Mouse (Mus musculus) limb, embryonic 12.5 days (tissue): ENCODE results near the gene Taar7f. TPM values are rescaled to one million over a fixed set of nuclear protein-coding genes. Genes with fewer than 3 reads are reported as not detected.
"Not testable (repeated sequence)": the region's sequence is repeated elsewhere in the genome, so short reads cannot be mapped to it uniquely, and the experiment has no call there.

ENCODE experiments used
- ATAC-seq: fragments of 200-750 bp; cut with Nextera tagmentation; 2 replicates; pipeline ENCODE4 v1.8.0; 2017; ENCODE audit warnings: low read depth, moderate TSS enrichment; ENCODE audit not compliant: insufficient number of reproducible peaks, insufficient read depth, low FRiP score, low TSS enrichment
- H3K27ac ChIP-seq: fragments of 300-500 bp; sonication (generic); 2 replicates; pipeline ENCODE4 v1.5.1; 2016; ENCODE audit warnings: mild to moderate bottlenecking, moderate library complexity
- H3K27me3 ChIP-seq: fragments of 300-500 bp; sonication (generic); 2 replicates; pipeline ENCODE4 v1.6.1; 2016; ENCODE audit warnings: mild to moderate bottlenecking, moderate library complexity
- H3K36me3 ChIP-seq: fragments of 300-500 bp; sonication (generic); 2 replicates; pipeline ENCODE4 v1.6.1; 2016; ENCODE audit warnings: mild to moderate bottlenecking, moderate library complexity
- H3K4me1 ChIP-seq: fragments of 300-500 bp; sonication (generic); replicated peaks from 2 replicates; pipeline ENCODE4 v1.6.1; 2016
- H3K4me2 ChIP-seq: fragments of 300-500 bp; sonication (generic); 2 replicates; pipeline ENCODE4 v1.6.1; 2016; ENCODE audit warnings: mild to moderate bottlenecking, moderate library complexity
- H3K4me3 ChIP-seq: fragments of 300-500 bp; sonication (generic); replicated peaks from 2 replicates; pipeline ENCODE4 v1.5.1; 2016; ENCODE audit warnings: mild to moderate bottlenecking
- H3K9ac ChIP-seq: fragments of 300-500 bp; sonication (generic); replicated peaks from 2 replicates; pipeline ENCODE4 v1.6.1; 2016; ENCODE audit warnings: mild to moderate bottlenecking, moderate library complexity
- H3K9me3 ChIP-seq: fragments of 300-500 bp; sonication (generic); 2 replicates; pipeline ENCODE4 v1.6.1; 2016; ENCODE audit warnings: mild to moderate bottlenecking, moderate library complexity
- WGBS: fragments of 180-500 bp; shearing (Covaris S2); methylation state at CpG from one replicate; pipeline ENCODE4 v1.1.7; 2016; 5-methylcytosine and 5-hydroxymethylcytosine counted together
- polyA plus RNA-seq: library from polyadenylated mRNA; unstranded; fragments of >200 nt; fragmentation: Nextera tagmentation; extraction: Ambion mirVana; gene quantifications from 2 replicates; pipeline ENCODE4 v1.2.1, GENCODE M21; 2016

The Taar7f gene
- not detected in 2 replicates for polyA plus RNA-seq

GRCm38 (mm10) chr10:24049210-24049609, at the start of gene Taar7f:
Taar7f (plus strand) TSS chr10:24049510.
- H3K4me3 ChIP-seq, result no peak within 1 kb of the TSS
- no peaks in the 10 kb centered on the region for H3K9me3 ChIP-seq
- H3K9ac ChIP-seq, result no peak within 1 kb of the TSS
- ATAC-seq, result no peak
- H3K4me2 ChIP-seq, result no peak within 1 kb of the TSS
- no peaks in the 10 kb centered on the region for H3K4me1 ChIP-seq
- no peaks in the 10 kb centered on the region for H3K27me3 ChIP-seq
- H3K36me3 ChIP-seq, result no peaks in the 10 kb centered on the region
- no peak within 1 kb of the TSS for H3K27ac ChIP-seq

DNA sequence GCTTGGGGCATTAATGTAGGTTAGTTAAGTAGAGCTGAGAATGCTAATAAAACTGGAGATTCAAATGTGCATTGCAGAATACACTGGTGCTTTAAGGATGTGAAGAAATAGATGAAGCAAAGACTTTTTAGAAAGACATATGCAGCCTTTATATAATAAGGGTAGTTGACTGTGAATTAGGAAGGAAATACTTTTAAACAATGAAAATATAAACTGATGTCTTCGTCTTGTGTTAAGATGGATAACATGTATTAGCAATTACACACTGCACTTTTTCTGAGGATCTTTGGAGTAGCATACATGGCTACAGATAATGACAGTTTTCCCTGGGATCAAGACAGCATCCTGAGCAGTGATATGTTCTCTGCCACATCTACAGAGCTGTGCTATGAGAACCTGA, 49.7 kb upstream of the Taar7f start, which contains the start of gene Taar7b:
TSS of gene Taar7b (plus strand) at position 301 of the 400 bp plus-strand sequence.
- H3K4me2 ChIP-seq, result no peak within 1 kb of the TSS
- no peak within 1 kb of the TSS for H3K4me3 ChIP-seq
- H3K27me3 ChIP-seq, result no peaks in the 10 kb centered on the region
- no peaks in the 10 kb centered on the region for H3K36me3 ChIP-seq
- H3K27ac ChIP-seq, result no peak within 1 kb of the TSS
- no peak for ATAC-seq
- 94% methylated on average over 1 of the region's 1 CpGs for WGBS
- H3K9me3 ChIP-seq, result no peaks in the 10 kb centered on the region
- no peak within 1 kb of the TSS for H3K9ac ChIP-seq
- H3K4me1 ChIP-seq, result no peaks in the 10 kb centered on the region

DNA sequence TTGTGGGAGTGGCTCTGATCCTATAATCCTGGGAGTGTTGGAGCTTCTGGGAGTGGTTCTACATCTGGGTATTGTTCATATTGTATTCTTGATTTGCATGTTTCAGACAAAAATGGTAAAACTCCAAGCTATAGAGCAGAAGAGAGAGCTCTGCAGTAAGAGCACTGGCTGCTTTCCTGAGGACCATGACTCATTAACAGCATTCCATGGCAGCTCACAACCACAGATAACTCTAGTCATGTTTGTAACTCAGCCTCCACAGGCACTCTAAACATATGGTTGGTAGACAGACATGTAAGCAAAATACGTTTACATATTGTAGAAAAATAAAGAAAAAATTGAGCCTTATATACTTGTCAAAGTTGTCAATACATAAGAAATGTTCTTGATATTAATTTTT, 42.9 kb upstream of the Taar7f start:
- H3K27ac ChIP-seq, result no peak overlapping the region
- no peaks in the 10 kb centered on the region for H3K27me3 ChIP-seq
- ATAC-seq, result no peak
- no peak overlapping the region for H3K9ac ChIP-seq
- no peak overlapping the region for H3K4me2 ChIP-seq
- no peaks in the 10 kb centered on the region for H3K9me3 ChIP-seq
- no peak overlapping the region for H3K4me3 ChIP-seq
- 84% methylated on average over 1 of the region's 1 CpGs for WGBS
- H3K36me3 ChIP-seq, result no peaks in the 10 kb centered on the region
- H3K4me1 ChIP-seq, result no peaks in the 10 kb centered on the region

GRCm38 (mm10) chr10:24007034-24007433, 42.3 kb upstream of the Taar7f start:
- H3K9me3 ChIP-seq, result no peaks in the 10 kb centered on the region
- H3K4me3 ChIP-seq, result no peak overlapping the region
- no peaks in the 10 kb centered on the region for H3K36me3 ChIP-seq
- no peak overlapping the region for H3K9ac ChIP-seq
- no peaks in the 10 kb centered on the region for H3K4me1 ChIP-seq
- no peak overlapping the region for H3K4me2 ChIP-seq
- H3K27ac ChIP-seq, result no peak overlapping the region
- no peak for ATAC-seq
- no peaks in the 10 kb centered on the region for H3K27me3 ChIP-seq
- WGBS, result 67% methylated on average over 2 of the region's 2 CpGs

DNA sequence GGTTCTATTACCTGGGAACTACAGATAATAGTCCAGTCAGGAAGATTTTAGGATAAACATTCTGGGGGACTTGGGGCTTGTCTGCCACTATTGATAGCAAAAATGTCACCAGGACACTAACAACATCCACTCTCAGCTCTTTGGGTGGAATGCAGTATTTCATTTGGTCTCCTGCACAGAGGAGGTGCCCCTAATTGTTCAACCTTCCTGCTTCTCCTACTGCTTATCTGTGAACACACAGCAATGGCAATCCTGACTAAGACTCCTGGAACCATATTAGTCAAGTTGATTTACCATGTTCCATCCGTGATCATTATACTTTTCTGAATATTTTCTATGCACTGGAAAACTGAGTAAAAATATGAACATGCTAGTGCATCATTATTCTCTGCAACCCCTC, 41.2 kb upstream of the Taar7f start:
- Histone ChIP-seq H3K4me1 (no peaks in the 10 kb centered on the region), H3K9me3 (no peaks in the 10 kb centered on the region), H3K9ac (no peak overlapping the region), H3K4me2 (no peak overlapping the region), H3K4me3 (no peak overlapping the region), H3K36me3 (no peaks in the 10 kb centered on the region), H3K27ac (no peak overlapping the region), H3K27me3 (no peaks in the 10 kb centered on the region)
- WGBS, result 84% methylated on average over 1 of the region's 1 CpGs
- ATAC-seq, result no peak

GRCm38 (mm10) chr10:24026922-24027321, 22.4 kb upstream of the Taar7f start, which contains the start of gene Taar7d:
Taar7d (plus strand) TSS chr10:24027222.
- H3K27ac ChIP-seq, result no peak within 1 kb of the TSS
- no peak for ATAC-seq
- no peaks in the 10 kb centered on the region for H3K36me3 ChIP-seq
- no peak within 1 kb of the TSS for H3K4me3 ChIP-seq
- H3K9ac ChIP-seq, result no peak within 1 kb of the TSS
- no peak within 1 kb of the TSS for H3K4me2 ChIP-seq
- no peaks in the 10 kb centered on the region for H3K4me1 ChIP-seq
- no peaks in the 10 kb centered on the region for H3K9me3 ChIP-seq
- H3K27me3 ChIP-seq, result no peaks in the 10 kb centered on the region

- H3K4me2 ChIP-seq, result no peak overlapping the region
- H3K4me3 ChIP-seq, result no peak overlapping the region
- ATAC-seq, result no peak
Observed at GRCm38 (mm10) chr10:24031347-24031746, 18.0 kb upstream of the Taar7f start.

GRCm38 (mm10) chr10:24037314-24037713, 12.0 kb upstream of the Taar7f start, which contains the start of gene Taar7e:
Taar7e (plus strand) TSS chr10:24037614.
- H3K4me1 ChIP-seq, result no peaks in the 10 kb centered on the region
- 89% methylated on average over 2 of the region's 2 CpGs for whole genome bisulfite sequencing
- no peaks in the 10 kb centered on the region for H3K27me3 ChIP-seq
- no peak within 1 kb of the TSS for H3K4me3 ChIP-seq
- H3K4me2 ChIP-seq, result no peak within 1 kb of the TSS
- H3K9ac ChIP-seq, result no peak within 1 kb of the TSS
- no peak for ATAC-seq
- no peak within 1 kb of the TSS for H3K27ac ChIP-seq
- H3K36me3 ChIP-seq, result no peaks in the 10 kb centered on the region
- no peaks in the 10 kb centered on the region for H3K9me3 ChIP-seq

More at GRCm38 (mm10) chr10:24031347-24031746, 18.0 kb upstream of the Taar7f start:
- Histone ChIP-seq H3K9ac (no peak overlapping the region), H3K27ac (no peak overlapping the region), H3K27me3 (no peaks in the 10 kb centered on the region), H3K36me3 (no peaks in the 10 kb centered on the region), H3K4me1 (no peaks in the 10 kb centered on the region), H3K9me3 (no peaks in the 10 kb centered on the region)

DNA sequence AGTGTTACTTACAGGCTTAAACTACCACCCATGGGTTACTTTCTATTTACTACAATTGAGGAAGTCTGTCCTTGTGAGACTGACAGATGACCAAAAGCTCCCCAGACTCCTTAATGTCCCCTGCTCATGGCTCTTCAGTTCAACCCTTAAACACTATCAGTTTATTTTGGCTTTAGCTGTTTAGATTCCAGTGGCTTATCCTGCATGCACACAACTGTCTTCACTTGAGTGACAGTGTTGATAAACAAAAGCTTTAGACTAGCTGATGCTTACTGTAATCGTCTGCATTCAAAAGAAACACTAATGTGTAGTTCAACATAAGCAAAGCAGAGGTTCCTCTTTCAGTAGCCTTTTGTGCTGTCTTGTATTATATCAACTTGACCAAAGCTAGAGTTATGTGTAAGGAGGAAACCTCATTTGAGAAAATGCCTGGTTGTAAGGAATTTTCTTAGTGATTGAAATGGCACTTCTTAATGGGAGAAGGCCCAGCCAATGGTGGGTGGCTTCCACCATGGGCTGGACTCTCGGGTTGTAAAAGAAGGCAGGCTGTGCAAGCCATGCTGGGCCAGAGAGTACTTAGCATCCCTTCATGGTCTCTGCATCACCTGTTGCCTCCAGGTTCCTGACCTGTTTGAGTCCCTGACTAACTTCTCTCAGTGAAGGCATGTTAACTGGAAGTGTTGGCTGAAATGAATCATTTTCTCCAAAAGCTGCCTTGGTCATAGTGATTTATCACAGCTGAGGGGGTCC, 9.0 kb upstream of the Taar7f start:
- 64% methylated on average over 2 of the region's 2 CpGs for WGBS
- Histone ChIP-seq H3K4me2 (no peak overlapping the region), H3K4me1 (no peaks in the 10 kb centered on the region), H3K36me3 (no peaks in the 10 kb centered on the region), H3K4me3 (no peak overlapping the region), H3K9ac (no peak overlapping the region), H3K9me3 (no peaks in the 10 kb centered on the region), H3K27ac (no peak overlapping the region), H3K27me3 (no peaks in the 10 kb centered on the region)
- no peak for ATAC-seq

GRCm38 (mm10) chr10:24052039-24052438, 2.7 kb downstream of the Taar7f start:
- H3K27ac ChIP-seq, result no peak overlapping the region
- H3K4me1 ChIP-seq, result no peaks in the 10 kb centered on the region
- ATAC-seq, result no peak
- 69% methylated on average over 5 of the region's 5 CpGs for WGBS
- no peaks in the 10 kb centered on the region for H3K27me3 ChIP-seq
- no peak overlapping the region for H3K4me2 ChIP-seq
- no peaks in the 10 kb centered on the region for H3K36me3 ChIP-seq
- no peaks in the 10 kb centered on the region for H3K9me3 ChIP-seq
- H3K4me3 ChIP-seq, result no peak overlapping the region
- H3K9ac ChIP-seq, result no peak overlapping the region

DNA sequence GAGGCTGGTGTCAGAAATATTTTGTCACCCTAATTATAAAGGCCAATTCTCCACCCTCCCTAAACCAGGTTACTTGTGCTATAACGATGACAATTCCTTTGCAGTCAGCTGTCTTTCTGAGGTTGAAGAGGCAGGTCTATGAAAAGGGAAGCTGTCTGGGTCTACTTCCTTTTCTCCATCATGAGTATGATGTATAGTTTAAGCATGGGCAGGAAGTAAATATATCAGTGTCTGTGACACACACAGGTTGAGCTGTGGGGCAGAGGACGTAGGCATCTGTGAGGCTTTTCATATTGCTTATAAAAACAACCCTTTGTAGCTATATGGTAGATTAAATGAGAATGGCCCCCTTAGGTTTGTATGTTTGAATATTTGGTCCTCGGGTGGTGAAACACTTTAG, 9.7 kb downstream of the Taar7f start:
- Histone ChIP-seq H3K9ac (no peak overlapping the region), H3K27me3 (no peaks in the 10 kb centered on the region), H3K4me1 (no peaks in the 10 kb centered on the region), H3K4me3 (no peak overlapping the region), H3K36me3 (no peaks in the 10 kb centered on the region), H3K27ac (no peak overlapping the region), H3K9me3 (no peaks in the 10 kb centered on the region), H3K4me2 (no peak overlapping the region)
- WGBS, result 90% methylated on average over 3 of the region's 3 CpGs
- no peak for ATAC-seq

DNA sequence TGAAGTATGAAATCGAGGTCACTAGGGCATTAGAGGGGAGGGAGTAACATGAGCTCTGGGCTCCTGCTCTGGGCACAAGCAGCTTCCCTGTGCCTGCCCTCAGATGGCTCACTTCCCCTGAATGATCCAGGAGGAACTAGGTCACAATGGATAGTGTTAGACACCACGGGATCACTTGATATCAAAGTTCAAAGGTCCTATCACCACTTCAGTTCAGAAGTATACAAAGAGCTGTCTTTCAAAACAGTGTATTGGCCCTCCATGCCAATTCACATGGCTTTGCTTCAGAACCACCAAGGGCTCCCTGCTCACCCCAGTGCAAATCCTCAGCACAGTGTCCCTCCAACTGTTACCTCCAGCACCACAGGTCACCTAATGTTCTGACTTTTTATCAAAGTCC, 25.4 kb downstream of the Taar7f start:
- not testable (repeated sequence) for H3K27me3 ChIP-seq, H3K9ac ChIP-seq, H3K36me3 ChIP-seq, H3K4me2 ChIP-seq, H3K4me3 ChIP-seq, H3K4me1 ChIP-seq, ATAC-seq, H3K27ac ChIP-seq, H3K9me3 ChIP-seq
- 53% methylated on average over 2 of the region's 2 CpGs for WGBS
